Mouse (Mus musculus): ENCODE measurements at regions not wholly inside any gene's neighbourhood (a gene's known extent, or its start where the extent isn't known, plus 50 kb on each side); places are given as distances from the start of the nearest gene placed in this dataset.

DNA sequence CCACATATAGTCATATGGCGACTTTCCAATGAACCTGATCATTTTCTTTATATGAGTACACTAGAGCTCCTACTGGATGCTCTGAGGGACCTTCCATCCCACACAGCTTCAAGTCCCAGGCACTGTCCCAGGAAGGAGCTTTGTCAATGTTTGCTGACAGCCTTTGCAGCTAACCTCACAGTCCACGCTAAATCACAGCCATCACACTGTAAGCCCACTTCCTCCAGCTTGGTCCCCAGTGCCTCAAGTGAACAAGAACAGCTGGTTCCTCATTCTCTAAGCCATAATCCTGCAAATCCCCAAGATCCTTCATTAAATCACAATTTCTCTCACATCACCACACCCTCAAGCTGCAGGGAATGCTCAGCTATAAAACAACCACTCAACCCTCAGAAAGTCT lies 222.6 kb downstream of the Clic5 start:
- TF ChIP-seq POLR2A (IDR thresholded peaks at IDR 0.05; ENCODE audit: borderline replicate concordance, low read depth, low read length) (no peak), CTCF (IDR thresholded peaks at IDR 0.05; ENCODE audit: low read depth, low read length) (no peak)
